Mouse (Mus musculus) neural tube, embryonic 14.5 days (tissue): ENCODE data around the gene Tnrc6b. TPM values are rescaled to one million over a fixed set of nuclear protein-coding genes. Genes with fewer than 3 reads are reported as not detected.
"Not testable (repeated sequence)": the region's sequence is repeated elsewhere in the genome, so short reads cannot be mapped to it uniquely, and the experiment has no call there.

Experiments used
- ATAC-seq: fragments of 200-750 bp; cut with Nextera tagmentation; 2 replicates; pipeline ENCODE4 v1.8.0; 2017; ENCODE audit warnings: low read depth, mild to moderate bottlenecking, moderate TSS enrichment, moderate library complexity
- H3K27ac ChIP-seq: fragments of 300-500 bp; sonication (generic); 2 replicates; pipeline ENCODE4 v1.5.1; 2014; ENCODE audit warnings: low read depth, mild to moderate bottlenecking, control low read depth, low read length, moderate library complexity, mixed read lengths
- H3K27me3 ChIP-seq: fragments of 300-500 bp; sonication (generic); 2 replicates; pipeline ENCODE4 v1.6.1; 2014; ENCODE audit warnings: low read length; ENCODE audit not compliant: control insufficient read depth, insufficient read depth
- H3K36me3 ChIP-seq: fragments of 300-500 bp; sonication (generic); 2 replicates; pipeline ENCODE4 v1.6.1; 2014; ENCODE audit warnings: low read length, mixed read lengths; ENCODE audit not compliant: control insufficient read depth, insufficient read depth
- H3K4me1 ChIP-seq: fragments of 300-500 bp; sonication (generic); 2 replicates; pipeline ENCODE4 v1.6.1; 2014; ENCODE audit warnings: low read length; ENCODE audit not compliant: control insufficient read depth, insufficient read depth
- H3K4me2 ChIP-seq: fragments of 300-500 bp; sonication (generic); 2 replicates; pipeline ENCODE4 v1.6.1; 2014; ENCODE audit warnings: mild to moderate bottlenecking, low read depth, low read length, control low read depth
- H3K4me3 ChIP-seq: fragments of 300-500 bp; sonication (generic); 2 replicates; pipeline ENCODE4 v1.5.1; 2014; ENCODE audit warnings: low read depth, low read length, control low read depth, mixed read lengths
- H3K9ac ChIP-seq: fragments of 300-500 bp; sonication (generic); replicated peaks from 2 replicates; pipeline ENCODE4 v1.6.1; 2014; ENCODE audit warnings: low read depth, mild to moderate bottlenecking, control low read depth, low read length, mixed read lengths
- H3K9me3 ChIP-seq: fragments of 300-500 bp; sonication (generic); 2 replicates; pipeline ENCODE4 v1.6.1; 2016; ENCODE audit warnings: low read length; ENCODE audit not compliant: control insufficient read depth
- WGBS: fragments of 180-500 bp; shearing (Covaris S2); extraction: QIAGEN DNeasy Blood & Tissue Kit; methylation state at CpG from one replicate; pipeline ENCODE4 v1.1.7; 2014; 5-methylcytosine and 5-hydroxymethylcytosine counted together
- polyA plus RNA-seq: library from polyadenylated mRNA; unstranded; fragments of >200 nt; fragmentation: Nextera tagmentation; extraction: Ambion mirVana; gene quantifications from 2 replicates; pipeline ENCODE4 v1.2.1, GENCODE M21; 2014

The Tnrc6b gene
- polyA plus RNA-seq, 1 experiment from 2014 or later, result 26.5 TPM

GRCm38 (mm10) chr15:80884095-80884494 lies 173.0 kb downstream of the Tnrc6b start:
- no peaks in the 10 kb centered on the region for H3K4me1 ChIP-seq
- H3K4me2 ChIP-seq, result no peak overlapping the region
- H3K9ac ChIP-seq, result no peak overlapping the region
- no peak for ATAC-seq
- H3K4me3 ChIP-seq, result no peak overlapping the region
- H3K27me3 ChIP-seq, result no peaks in the 10 kb centered on the region
- H3K27ac ChIP-seq, result no peak overlapping the region
- H3K36me3 ChIP-seq, result peaks cover 72% of the 10 kb centered on the region
- H3K9me3 ChIP-seq, result no peaks in the 10 kb centered on the region
- WGBS, result 91% methylated on average over 8 of the region's 8 CpGs

- Histone ChIP-seq H3K9ac (no peak overlapping the region), H3K27ac (no peak overlapping the region), H3K27me3 (no peaks in the 10 kb centered on the region), H3K9me3 (no peaks in the 10 kb centered on the region), H3K4me2 (no peak overlapping the region), H3K36me3 (peaks cover 64% of the 10 kb centered on the region), H3K4me1 (no peaks in the 10 kb centered on the region), H3K4me3 (no peak overlapping the region)
- 88% methylated on average over 1 of the region's 1 CpGs for WGBS
- ATAC-seq, result no peak
Measured at GRCm38 (mm10) chr15:80886361-80887156, 175.4 kb downstream of the Tnrc6b start.

GRCm38 (mm10) chr15:80892341-80892740 lies 181.2 kb downstream of the Tnrc6b start:
- no peaks in the 10 kb centered on the region for H3K4me1 ChIP-seq

GRCm38 (mm10) chr15:80896741-80897140 lies 185.6 kb downstream of the Tnrc6b start:
- no peak overlapping the region for H3K4me3 ChIP-seq
- H3K27me3 ChIP-seq, result no peaks in the 10 kb centered on the region
- no peaks in the 10 kb centered on the region for H3K9me3 ChIP-seq
- peaks cover 29% of the 10 kb centered on the region for H3K36me3 ChIP-seq
- no peak overlapping the region for H3K4me2 ChIP-seq
- WGBS, result 95% methylated on average over 10 of the region's 10 CpGs
- no peak overlapping the region for H3K27ac ChIP-seq
- H3K9ac ChIP-seq, result no peak overlapping the region
- H3K4me1 ChIP-seq, result no peaks in the 10 kb centered on the region
- no peak for ATAC-seq

More at GRCm38 (mm10) chr15:80892341-80892740, 181.2 kb downstream of the Tnrc6b start:
- H3K36me3 ChIP-seq, result peaks cover 49% of the 10 kb centered on the region
- no peak overlapping the region for H3K9ac ChIP-seq
- no peaks in the 10 kb centered on the region for H3K9me3 ChIP-seq
- H3K4me3 ChIP-seq, result no peak overlapping the region
- H3K4me2 ChIP-seq, result no peak overlapping the region
- ATAC-seq, result no peak
- H3K27me3 ChIP-seq, result no peaks in the 10 kb centered on the region
- H3K27ac ChIP-seq, result no peak overlapping the region
- WGBS, result 96% methylated on average over 3 of the region's 3 CpGs

GRCm38 (mm10) chr15:80897911-80898310 lies 186.8 kb downstream of the Tnrc6b start:
- H3K9me3 ChIP-seq, result no peaks in the 10 kb centered on the region
- 76% methylated on average over 5 of the region's 5 CpGs for WGBS
- H3K4me2 ChIP-seq, result no peak overlapping the region
- no peaks in the 10 kb centered on the region for H3K27me3 ChIP-seq
- H3K36me3 ChIP-seq, result peaks cover 39% of the 10 kb centered on the region
- H3K4me1 ChIP-seq, result no peaks in the 10 kb centered on the region
- H3K9ac ChIP-seq, result no peak overlapping the region
- no peak overlapping the region for H3K27ac ChIP-seq
- H3K4me3 ChIP-seq, result no peak overlapping the region
- ATAC-seq, result no peak

- H3K4me2 ChIP-seq, result no peak overlapping the region
- no peak overlapping the region for H3K4me3 ChIP-seq
- H3K9me3 ChIP-seq, result no peaks in the 10 kb centered on the region
- no peaks in the 10 kb centered on the region for H3K4me1 ChIP-seq
- H3K36me3 ChIP-seq, result peaks cover 46% of the 10 kb centered on the region
- WGBS, result 91% methylated on average over 2 of the region's 2 CpGs
- no peak overlapping the region for H3K27ac ChIP-seq
- no peak for ATAC-seq
- H3K9ac ChIP-seq, result no peak overlapping the region
- no peaks in the 10 kb centered on the region for H3K27me3 ChIP-seq
Measured at GRCm38 (mm10) chr15:80899806-80900205, 188.7 kb downstream of the Tnrc6b start.

GRCm38 (mm10) chr15:80901806-80902513 lies 190.8 kb downstream of the Tnrc6b start:
- H3K36me3 ChIP-seq, result peaks cover 53% of the 10 kb centered on the region
- no peaks in the 10 kb centered on the region for H3K4me1 ChIP-seq
- no peaks in the 10 kb centered on the region for H3K9me3 ChIP-seq
- no peak overlapping the region for H3K4me2 ChIP-seq
- H3K9ac ChIP-seq, result no peak overlapping the region
- H3K27me3 ChIP-seq, result no peaks in the 10 kb centered on the region
- H3K4me3 ChIP-seq, result no peak overlapping the region
- 96% methylated on average over 6 of the region's 6 CpGs for WGBS
- ATAC-seq, result no peak
- no peak overlapping the region for H3K27ac ChIP-seq

- H3K4me2 ChIP-seq, H3K9me3 ChIP-seq, ATAC-seq, H3K27ac ChIP-seq, H3K4me1 ChIP-seq, H3K27me3 ChIP-seq, H3K9ac ChIP-seq, H3K4me3 ChIP-seq: not testable (repeated sequence)
- 95% methylated on average over 6 of the region's 6 CpGs for WGBS
- peaks cover 49% of the 10 kb centered on the region for H3K36me3 ChIP-seq
Measured at GRCm38 (mm10) chr15:80904776-80905175, 193.7 kb downstream of the Tnrc6b start.

- Histone ChIP-seq H3K4me1 (no peaks in the 10 kb centered on the region), H3K9me3 (no peaks in the 10 kb centered on the region), H3K4me2 (no peak overlapping the region), H3K27me3 (no peaks in the 10 kb centered on the region), H3K36me3 (peaks cover 39% of the 10 kb centered on the region), H3K27ac (no peak overlapping the region), H3K4me3 (no peak overlapping the region), H3K9ac (no peak overlapping the region)
- 94% methylated on average over 3 of the region's 3 CpGs for WGBS
- ATAC-seq, result no peak
Measured at GRCm38 (mm10) chr15:80910183-80910582, 199.1 kb downstream of the Tnrc6b start.
